Mouse (Mus musculus) adrenal gland, adult (tissue): ENCODE results near the gene Jazf1.

Experiments used
- DNase-seq, 2 experiments: peaks; one replicate each; pipeline ENCODE4 v3.0.0; 2022 to 2023; ENCODE audit warnings: low spot score in 1 of 2; ENCODE audit not compliant: inconsistent age in 2 of 2

Gene Jazf1

DNA sequence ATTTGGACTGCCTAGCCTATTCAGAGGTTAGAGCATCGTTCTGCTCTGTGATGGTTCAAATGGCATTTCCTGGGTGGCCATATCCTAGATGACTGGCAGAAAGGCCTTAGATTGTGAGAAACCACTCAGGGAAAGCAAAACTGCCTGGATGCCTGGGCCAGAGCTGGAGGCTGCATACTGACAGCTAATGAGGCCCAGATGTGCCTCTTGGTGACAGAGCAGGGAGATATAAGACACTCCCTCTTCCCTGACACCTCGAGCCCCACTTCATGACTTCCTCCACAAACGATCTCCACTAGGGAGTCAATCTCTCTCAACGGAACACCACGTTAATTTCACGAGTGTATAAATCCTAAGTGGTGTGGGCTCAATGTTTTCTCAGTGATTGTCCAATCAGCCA is 207.7 kb downstream of the Jazf1 start:
- DNase-seq: no peak

DNA sequence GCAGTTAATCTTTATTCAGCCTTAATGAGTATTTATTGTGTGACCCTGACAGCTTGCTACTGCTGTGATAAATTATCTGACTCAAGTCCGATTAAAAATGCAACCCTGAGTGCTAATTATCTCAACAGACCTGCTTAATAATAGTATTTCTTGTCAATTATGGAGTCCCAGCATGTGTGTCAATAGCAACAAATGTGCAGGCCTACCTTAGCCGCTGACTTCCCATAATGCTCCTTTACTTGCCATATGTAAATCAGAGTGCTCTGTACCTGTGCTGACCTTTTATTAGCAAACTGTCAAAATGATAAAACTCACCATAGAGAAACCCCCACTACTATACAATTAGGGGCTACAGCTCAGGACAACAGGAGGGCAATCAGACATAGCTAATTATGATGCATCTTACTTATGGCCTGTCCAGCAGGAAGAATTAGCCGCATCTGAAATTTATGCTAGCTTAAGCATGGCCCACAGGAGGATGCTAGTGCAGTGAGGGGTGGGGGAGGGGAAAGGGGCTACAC is 209.5 kb downstream of the Jazf1 start:
- no peak for DNase-seq

DNA sequence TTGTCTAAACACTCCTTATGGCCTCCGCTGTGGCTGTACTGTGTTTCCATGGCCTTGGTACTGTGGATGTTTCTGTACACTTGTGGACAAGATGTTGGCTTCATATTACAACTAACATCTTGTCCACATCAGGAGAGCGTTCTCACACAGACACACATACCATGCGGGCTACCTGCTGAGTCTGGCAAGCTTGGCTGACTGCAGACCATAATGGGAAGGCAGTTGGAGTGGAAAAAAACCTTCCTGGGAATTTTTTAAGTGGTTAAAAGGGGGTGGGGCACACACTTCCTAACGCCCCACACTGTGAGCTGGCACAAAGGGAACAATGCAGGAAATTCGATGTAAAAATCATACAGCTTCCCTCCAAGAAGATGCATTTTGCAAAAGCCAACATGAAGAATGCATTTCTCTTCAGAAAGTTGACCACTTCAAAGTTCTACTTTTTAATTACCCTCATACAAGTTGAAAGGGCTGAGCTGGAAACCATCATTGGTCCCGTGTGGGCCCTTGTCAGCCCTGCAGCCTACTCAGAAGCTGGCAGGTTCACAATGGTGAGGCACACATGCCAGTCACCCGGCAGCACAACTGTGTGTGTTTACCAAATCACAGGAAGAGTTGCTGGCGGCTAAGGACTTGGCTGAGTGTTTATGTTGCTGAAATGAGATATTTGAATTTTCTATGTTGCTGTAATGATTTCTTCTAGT is 215.9 kb downstream of the Jazf1 start:
- no peak for DNase-seq

DNA sequence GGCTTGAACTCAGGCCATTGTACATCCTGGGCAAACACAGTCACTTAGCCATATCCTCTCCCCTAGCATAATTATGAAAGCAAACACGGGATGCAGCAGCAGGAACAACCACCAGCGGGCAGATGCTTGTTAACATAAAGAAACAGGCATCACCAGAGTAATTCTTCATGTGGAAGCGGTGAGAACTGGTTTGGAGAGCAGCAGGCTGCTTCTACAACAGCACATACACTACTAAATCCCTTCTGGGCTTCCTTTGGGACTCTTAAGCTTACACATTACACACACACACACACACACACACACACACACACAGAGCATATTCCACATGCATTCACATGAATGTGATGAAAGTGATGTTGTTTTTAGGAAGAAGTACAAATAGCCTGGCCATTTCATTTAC is 216.5 kb downstream of the Jazf1 start:
- no peak for DNase-seq

DNA sequence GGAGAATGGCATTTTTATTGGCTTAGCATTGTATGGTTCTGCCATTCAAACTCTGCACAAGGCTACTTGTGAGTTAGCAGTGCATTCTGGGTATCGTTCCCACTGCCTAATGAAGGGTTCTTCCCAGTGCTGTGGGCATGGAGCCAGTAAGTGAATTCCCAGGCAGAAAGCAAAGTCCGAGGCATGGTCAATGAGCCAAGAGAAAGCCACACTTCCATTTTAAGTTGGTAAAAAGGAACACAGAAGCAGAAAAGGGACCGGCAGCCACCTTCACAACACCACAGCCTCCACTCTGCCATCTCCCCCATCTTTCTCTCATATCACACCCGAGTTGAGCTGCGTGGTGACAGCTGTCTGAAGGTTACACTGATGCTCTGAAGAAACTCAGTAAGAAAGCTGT is 217.4 kb downstream of the Jazf1 start:
- DNase-seq: no peak

DNA sequence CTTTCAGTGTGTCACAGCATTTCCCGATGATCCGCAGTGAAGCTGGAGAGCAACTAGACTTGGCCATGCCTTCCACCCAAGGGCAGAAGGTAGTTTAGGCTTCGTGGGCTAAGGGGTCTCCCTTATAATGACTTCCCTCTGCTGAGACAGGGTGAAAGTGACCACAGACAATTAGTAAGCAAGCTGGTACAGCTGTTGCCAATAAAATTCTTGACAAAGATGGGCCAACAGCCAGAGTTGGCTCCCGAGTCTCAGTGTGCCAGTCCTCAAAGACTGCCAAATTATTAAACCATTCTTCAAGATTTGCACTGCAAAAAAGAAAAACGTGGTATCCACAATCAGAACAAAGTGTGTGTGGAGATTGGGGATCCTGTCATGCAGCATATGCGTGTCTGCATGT is 220.2 kb downstream of the Jazf1 start:
- no peak for DNase-seq

DNA sequence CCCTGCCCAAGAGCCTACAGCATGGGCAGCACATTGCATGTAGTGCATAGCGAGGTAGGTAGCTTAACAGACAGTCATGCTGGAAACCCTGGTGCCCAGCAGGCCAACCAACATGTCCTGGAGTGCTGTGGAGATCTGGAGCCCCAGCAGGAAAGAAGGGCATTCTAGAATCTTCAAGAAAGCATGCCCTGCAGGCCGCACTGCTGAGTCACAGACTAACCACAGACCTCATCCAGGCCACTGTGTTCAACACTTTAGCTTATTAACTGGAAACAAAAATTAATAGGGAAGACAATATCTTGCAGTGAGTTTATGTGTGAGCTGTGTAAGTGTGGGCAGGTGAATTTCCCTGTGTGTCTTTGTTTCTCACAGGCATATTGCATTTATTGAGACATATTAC is 222.1 kb downstream of the Jazf1 start:
- DNase-seq: no peak

DNA sequence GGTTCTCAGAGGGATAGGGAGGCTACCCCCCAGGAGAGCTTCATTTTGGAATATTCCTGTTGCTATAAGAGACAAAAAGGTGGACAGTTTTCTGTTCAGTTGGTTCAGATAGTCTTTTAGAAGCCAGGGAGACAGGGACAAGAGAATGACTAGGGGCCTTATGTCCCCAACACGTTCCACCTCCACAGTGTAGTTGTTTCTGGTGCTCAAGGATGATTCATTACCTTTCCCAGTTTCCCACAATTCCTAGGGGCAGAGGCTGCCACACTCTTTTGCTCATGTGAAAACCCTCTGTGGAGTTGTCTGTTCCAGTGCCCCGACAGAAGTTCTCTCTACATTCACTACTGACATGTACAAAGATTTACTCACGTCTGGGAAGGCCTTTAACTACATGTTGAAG is 223.7 kb downstream of the Jazf1 start:
- no peak for DNase-seq

DNA sequence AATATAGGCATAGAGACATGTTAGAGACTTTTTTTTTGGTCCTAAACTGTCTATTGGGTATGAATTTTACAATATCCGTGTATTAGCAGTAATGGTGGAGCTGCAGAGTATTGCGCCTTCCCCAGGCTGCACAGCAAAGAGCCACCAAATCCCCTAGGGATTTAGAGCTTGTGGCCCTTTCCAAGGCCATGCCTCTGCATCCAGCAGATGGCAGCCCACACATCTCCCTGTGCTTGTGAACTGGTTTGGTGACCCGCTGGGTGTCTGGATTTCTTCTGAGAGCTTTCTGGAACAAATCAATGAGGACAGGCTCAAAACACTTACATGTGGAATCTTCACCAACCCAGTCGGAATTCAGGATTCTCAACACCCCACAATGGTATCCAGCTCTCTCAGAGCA is 225.4 kb downstream of the Jazf1 start:
- DNase-seq: peak in 1 of 2 experiments; percentile 55

DNA sequence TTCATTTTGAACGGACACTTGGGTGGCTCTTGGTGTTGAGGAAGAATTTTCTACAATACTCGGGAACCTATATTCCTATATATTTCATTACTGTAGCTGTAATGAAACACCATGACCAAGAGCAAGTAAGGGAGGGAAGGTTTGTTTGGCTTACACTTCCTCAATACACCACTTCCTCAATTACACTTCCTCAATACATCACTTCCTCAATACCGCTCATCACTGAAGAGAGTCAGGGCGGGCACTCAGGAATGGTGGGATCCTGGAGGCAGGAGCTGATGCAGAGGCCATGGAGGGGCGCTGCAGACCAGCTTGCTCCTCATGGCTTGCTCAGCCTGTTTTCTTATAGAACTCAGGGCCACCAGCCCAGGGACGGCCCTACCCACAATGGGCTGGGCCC is 225.8 kb downstream of the Jazf1 start:
- DNase-seq: no peak

DNA sequence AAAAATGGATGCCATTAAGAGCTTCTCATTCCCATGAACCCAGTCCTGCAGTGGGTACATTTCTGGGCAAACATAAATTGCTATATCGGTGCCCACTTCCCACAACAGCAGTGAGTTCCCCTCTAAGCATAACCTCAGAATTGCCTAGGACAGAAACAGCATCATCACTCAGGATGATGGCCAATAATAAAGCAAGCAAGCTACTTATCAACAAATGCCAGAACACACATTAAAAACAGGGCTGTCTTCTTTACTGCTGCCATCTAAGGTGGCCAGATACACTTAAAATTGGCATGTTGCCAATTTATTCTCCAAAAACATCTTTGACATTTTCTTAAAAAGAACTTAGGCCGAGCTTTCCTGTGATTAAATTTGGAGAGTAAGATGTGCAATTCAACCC is 226.8 kb downstream of the Jazf1 start:
- DNase-seq: no peak

DNA sequence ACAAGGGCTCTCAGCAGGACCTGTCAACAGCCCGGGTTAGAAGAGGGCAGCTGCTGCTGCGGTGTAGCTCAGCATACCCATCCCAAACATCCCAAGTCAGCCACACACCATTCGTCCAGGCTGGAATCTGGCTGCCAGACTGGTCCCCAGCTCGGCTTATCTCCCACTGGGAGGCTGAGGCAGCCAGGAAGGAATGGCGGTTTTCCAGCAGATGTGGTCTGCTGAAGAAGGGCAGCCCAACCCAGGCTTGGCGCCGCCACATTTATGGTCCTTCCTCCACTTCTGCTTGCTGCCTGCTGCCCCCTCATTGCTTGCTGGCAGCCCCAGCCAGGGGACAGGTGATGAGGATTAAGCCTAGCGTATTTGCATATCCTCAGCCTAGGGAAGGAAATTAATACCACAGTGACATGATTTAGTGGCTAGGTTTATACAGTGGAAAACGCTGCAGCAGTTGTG is 227.8 kb downstream of the Jazf1 start:
- no peak for DNase-seq

DNA sequence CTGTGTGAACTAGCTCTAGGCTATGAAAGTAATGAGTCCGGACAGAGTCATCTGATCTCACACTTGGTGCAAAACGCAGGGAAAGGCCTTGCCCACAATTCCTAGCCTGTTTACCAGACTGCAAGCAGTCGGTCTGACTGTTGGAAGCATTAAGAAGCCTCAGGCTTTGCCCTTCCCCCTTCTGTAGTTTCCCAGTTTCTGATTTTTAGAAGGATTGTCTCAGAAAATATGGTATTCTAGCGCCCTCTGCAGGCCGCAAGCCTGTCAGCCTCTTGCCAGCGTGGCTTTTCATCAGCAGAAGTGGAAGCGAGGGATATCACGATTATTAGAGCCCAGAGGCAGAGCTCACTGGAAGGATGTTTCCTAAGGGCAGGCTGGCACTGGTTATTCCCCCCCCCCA is 229.7 kb downstream of the Jazf1 start:
- DNase-seq: peak; percentile 81 to 94

DNA sequence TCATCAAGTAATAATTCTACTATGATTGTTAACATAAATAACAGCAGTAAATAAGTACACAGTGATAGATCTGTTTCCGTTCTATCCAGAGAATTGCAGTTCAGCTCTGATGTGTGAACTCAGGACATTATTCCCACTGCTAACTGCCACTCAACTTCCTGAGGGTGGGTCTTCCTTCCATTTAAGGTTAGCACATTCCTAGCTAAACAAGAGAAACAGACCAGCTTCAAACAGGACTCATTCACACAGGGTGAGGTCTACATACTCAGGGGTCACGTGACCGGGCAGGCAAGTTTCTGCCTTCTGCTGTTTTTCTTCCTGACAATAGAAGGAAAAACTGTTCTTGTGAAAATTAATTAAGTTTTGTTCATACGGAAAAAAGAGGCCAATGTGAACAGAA is 230.6 kb downstream of the Jazf1 start:
- no peak for DNase-seq

DNA sequence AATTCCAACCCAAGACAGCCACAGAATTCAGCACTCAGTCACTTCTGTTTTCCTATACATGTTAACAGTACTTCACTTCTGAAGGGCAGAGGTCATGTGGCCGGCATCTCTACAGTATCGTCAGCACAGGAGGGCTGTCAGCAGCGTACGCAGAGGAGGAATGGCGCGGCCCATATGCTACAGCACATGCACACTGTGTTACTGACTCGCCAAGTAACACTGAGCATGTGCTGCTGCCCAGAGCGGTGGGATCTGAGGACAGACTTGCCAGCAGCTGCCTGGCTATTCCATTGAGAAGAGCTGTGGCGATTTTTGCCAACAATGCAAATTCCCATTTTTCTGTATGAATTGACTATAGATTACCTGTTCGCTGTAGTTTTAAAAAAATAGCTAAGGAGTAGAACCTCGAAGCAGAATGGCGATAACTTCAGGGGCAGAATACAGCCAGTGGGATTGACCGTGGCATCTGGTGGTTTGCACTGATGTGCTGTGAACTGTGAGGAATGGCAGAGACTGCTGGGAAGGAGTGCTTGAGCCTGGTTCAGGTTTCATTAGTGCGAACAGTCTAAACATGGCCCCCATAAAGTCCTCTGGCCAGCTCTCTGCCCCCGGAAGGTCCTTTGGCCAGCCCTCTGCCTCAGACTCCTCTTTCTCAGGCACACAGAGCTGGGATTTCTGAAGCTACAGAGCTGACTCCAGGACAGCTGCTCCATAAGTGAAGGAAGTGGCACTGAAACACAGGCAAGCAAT is 232.1 kb downstream of the Jazf1 start:
- DNase-seq: no peak

DNA sequence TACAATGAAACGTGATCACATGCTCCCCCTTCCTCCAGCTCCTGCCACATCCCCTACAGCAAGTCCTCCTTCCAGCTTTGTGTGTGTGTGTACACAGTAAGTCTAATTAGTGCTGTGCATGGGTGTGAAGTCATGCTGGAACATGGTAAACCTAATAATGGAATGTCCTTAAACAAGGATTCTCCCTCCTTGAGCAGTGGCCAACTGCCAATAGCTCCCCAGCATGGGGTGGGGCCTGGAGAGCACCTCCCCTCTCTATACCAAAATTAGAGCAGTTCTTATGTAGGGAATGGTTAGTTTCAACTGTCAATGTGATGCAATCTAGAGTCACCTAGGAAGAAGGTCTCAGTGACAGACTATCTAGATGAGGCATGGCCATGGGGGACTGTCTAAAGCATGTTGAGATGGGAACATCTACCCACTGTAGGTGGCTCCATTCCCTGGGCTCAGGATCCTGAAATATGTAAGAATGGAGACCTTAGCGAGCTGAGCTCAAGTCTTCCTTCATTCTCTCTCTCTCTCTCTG is 240.6 kb downstream of the Jazf1 start:
- DNase-seq: no peak

DNA sequence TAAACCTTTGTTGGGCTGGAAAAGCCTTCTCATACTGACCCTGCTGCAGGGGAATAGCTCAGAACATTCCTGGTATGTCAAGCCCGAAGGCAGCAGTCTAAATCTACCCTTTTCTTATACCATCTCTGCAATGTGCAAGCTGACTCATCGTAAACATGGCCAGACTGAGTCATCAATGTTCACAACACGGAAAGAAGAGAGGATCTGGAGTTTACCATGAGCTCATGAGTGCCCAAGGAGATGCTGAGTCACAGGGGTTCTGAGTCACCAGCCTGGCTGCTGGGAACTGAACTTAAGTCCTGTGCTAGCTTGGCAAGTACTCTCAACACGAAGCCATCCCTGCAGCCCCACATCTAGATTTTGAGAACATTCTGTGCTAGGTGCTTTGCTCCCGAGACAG is 242.9 kb downstream of the Jazf1 start:
- peak; percentile 91 to 95 for DNase-seq

DNA sequence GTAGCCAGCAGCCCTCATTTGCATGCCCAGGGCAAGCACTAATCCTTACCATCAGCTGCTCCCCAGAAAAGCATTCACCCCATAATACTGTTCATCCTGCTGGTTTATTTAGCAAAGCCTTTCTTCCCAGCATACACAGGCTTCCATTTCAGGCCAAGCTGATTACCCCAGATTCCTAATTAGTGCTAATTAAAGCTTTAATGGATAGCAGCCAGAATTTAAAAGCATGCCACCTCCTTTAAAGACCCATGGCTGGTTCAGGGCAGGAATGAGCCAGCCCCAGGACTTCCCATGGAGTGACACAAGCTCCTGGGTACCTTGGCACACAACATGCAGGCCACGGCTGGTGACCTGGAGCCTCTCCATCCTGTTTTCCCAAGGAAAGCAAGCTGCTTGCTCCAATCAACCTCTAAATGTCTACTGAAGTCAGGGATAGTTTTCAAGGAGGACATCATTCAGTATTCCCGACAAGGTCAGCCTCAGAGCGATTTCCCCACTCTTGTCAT is 243.4 kb downstream of the Jazf1 start:
- no peak for DNase-seq

DNA sequence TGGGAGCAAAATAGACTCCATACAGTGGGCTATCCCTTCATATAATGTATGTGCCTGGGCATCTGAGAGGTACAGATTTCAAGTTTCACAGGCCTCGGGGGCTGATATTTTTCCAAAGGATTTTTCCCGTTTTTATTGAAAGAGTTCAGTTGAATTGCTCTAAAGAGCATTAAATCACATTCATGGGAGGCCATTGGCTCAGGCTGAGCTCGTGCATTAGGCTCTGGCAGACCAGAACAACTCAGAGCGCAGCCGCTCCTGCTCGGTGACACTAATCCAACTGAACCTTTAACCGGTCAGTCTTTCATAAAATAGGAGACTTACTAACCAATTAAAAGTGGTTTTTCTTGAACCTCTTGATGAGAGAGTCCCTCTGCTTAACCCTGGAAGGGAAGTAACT is 245.4 kb downstream of the Jazf1 start:
- DNase-seq: no peak

DNA sequence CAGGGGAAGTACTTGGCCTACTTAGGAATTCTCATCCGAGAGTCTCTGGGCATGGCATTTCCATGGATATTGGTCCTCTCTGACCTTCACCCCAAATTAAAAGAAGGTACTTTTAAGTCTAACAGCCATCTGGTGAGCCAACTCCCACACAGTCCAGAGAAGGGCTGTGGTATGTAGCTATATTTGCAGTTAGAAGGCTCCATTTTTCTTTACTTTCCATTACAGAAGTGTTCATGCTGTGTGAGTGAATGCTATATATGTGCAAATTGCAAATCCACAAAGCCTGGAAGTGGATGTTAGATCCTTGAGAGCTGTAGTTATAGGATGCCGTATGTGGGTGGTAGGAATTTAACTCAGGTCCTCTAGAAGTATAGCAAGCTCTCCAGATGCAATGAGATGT is 245.8 kb downstream of the Jazf1 start:
- no peak for DNase-seq

DNA sequence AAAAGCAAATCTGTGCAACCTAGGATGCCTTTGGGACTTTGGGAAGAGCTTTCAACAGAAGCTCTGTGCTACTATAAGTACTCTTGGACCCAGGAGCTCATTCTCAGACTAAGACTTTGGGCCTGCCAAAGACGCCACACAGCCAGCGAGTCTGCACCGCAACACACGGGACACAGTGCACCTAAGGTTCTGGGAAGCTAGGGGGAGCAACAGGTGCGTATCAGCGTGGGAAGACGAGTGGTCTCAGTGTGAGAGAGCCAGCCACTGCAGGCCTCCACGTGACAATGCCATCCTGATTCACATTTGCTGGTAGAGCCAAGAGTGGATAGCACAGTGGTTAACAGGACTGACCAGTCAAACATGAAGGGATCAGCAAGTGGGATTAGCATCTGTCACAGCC is 249.1 kb downstream of the Jazf1 start:
- no peak for DNase-seq

DNA sequence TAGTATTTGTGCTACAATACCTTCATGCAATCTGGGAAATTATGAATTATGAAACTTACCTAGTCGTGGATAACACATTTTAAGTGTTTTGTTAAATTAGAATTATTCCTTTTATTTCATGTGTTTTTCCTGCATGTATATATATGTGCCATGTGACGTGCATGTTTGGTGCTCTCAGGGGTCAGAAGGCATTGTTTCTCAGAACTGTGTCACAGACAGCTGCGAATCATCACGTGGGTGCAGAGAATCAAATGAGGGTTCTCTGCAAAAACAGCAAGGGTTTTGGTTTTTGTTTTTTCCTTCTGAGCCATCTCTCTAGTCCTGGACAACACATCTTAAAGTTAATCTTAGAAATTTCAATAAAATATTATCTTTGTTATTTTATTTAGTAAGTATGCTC is 250.4 kb downstream of the Jazf1 start:
- DNase-seq: no peak
